Mouse (Mus musculus): ENCODE data around the gene Ccs.

Ccs gene

DNA sequence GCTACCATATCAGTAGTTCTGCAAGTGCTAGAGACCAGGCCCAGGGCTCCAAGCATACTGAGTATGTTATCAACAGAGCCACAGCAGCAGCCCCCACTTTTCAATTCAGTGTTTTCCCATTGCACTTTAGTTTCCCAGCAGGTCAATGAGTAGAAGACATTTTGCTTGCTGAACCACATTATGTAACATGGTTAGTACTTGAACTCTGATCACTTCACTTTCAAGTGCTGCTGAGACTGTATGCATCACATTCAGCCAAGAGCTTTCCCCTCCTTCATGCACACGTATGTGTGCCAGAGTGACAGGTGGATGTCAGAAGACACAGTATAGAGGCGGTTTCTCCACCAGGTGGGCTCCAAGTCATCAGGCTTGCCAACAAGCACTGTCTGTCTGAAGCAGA lies 56.2 kb downstream of the Ccs start:
- DNase-seq (ENCODE audit: low spot score in 2 of 2) = no peak
